Mouse (Mus musculus) testis, adult 2 months (tissue): Measurements from ENCODE around the gene Dynlt1c.
"Not testable (repeated sequence)": the region's sequence is repeated elsewhere in the genome, so short reads cannot be mapped to it uniquely, and the experiment has no call there.

Source experiments
- CTCF ChIP-seq: fragments of 200-500 bp; IDR thresholded peaks from 2 replicates; pipeline ENCODE4 v1.5.1; 2012; ENCODE audit warnings: low read depth, mild to moderate bottlenecking, inconsistent platforms, low read length, moderate library complexity; ENCODE audit not compliant: control insufficient read depth, insufficient read depth, insufficient replicate concordance
- POLR2A ChIP-seq: fragments of 200-500 bp; IDR thresholded peaks from 2 replicates; pipeline ENCODE4 v1.6.1; 2012; ENCODE audit warnings: low read depth, mild to moderate bottlenecking, inconsistent platforms, low read length, moderate library complexity; ENCODE audit not compliant: control insufficient read depth

DNA sequence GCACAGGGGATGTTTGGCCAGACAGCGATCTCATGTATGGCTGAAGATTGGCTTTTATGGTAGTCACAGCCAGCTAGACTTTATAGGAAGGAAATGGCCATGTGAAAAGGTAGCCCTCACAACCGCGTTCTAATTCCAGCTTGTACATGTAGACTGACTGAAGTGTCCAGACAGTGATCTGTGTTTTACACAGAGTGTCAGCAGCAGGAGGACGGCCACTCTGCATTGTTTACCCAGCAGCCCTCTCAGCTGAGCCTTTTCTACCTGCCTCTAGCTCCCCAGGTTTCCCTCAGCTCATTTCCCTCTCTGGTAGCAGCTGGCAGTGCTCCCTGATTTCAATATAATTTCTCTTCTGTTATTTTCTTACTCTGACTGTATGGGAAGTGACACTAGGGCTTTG lies 734 bp downstream of the Dynlt1c start:
- TF ChIP-seq CTCF, POLR2A: not testable (repeated sequence)
